Mouse (Mus musculus) erythroblast, embryonic 14.5 days (primary cell): ENCODE data around the gene Clpp.

Source experiments
- GATA1 ChIP-seq: IDR thresholded peaks from 2 replicates; pipeline ENCODE4 v1.6.1; 2012; ENCODE audit warnings: low read length, inconsistent platforms, mixed read lengths
- TAL1 ChIP-seq: IDR thresholded peaks from 3 replicates; pipeline ENCODE4 v1.6.1; 2012; ENCODE audit warnings: low read length, inconsistent platforms, mixed read lengths

DNA sequence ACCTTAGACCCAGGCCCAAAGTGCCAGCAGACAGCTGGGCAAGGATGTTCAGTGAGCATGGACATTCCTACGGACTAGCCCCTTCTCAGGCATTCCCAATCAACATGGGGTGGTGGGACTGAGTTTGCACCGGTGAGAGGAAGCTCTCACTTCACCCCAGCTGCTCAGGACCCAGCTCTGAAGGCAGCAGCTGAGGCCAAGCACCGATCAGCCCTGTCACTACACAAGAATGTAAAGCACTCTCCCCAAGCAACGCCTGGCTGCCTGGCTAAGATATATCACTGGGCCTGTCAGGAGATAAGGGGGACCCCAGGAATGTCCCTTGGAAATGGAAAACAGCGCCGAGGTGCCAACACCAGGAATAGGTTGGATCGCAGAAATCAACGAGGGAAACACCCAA lies 11.1 kb downstream of the Clpp start:
- no peak for TF ChIP-seq GATA1
- no peak for TF ChIP-seq TAL1
